Mouse (Mus musculus) lung, postnatal 36 days (tissue): ENCODE measurements around the gene Olfr406.

ENCODE experiments used
- DNase-seq: peaks from one replicate; pipeline ENCODE4 v3.0.0; 2022; ENCODE audit warnings: mixed read lengths

The Olfr406 gene

GRCm38 (mm10) chr11:74259508-74259907 is at the start of gene Olfr406:
TSS of gene Olfr406 (plus strand) at chr11:74259808.
- no peak for DNase-seq

- no peak for DNase-seq
Measured at GRCm38 (mm10) chr11:74211279-74211678, 48.3 kb upstream of the Olfr406 start, which contains the start of gene Olfr43. TSS of gene Olfr43 (minus strand) at chr11:74211379.

DNA sequence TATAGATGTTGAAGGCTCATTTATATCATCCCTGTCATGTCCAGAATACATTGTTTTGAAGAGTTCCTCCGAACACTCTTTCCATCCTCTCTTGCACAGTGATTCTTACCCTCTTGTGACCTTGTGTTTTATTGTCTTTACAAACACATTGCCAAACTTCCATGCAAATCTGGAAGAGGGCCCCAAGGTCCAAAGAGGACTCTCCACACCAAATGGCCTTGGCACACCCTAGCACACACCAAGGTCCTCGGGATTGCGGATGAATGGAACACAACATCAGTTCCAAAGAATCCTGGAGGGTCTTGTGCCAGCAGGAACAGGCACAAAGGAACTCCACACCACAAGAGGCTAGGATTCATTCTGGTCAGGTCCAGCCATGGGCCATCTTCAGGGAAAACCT is 18.4 kb upstream of the Olfr406 start:
- DNase-seq, result no peak

- no peak for DNase-seq
Measured at GRCm38 (mm10) chr11:74283436-74283835, 23.8 kb downstream of the Olfr406 start, which contains the start of gene Olfr59. TSS of gene Olfr59 (plus strand) at chr11:74283736.

DNA sequence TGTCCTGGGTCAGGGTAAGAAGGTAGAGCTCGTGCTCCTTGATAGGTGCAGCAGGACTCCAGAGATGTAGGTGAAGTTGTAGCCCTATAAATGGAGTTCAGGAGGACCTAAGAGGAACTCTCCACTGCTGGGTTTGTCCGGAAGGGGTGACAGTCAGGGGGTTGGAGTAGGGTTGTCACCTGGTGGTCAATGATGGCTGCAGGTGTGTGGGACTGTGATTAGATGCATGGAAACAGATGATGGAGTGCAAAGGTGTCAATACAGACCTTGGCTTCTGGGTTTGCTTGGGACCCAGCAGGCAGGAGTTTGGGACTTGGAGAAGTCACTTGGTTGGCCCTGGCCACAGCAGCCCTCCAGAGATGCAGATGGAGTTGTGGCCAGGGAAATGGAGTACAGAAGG is 27.6 kb downstream of the Olfr406 start:
- no peak for DNase-seq
